Mouse (Mus musculus) liver, embryonic 15.5 days (tissue): ENCODE data around the gene Nup133. TPM values are rescaled to one million over a fixed set of nuclear protein-coding genes. Genes with fewer than 3 reads are reported as not detected.

ENCODE experiments used
- ATAC-seq: fragments of 200-750 bp; cut with Nextera tagmentation; 2 replicates; pipeline ENCODE4 v1.8.0; 2017; ENCODE audit warnings: moderate number of reproducible peaks, mild to moderate bottlenecking, moderate library complexity; ENCODE audit not compliant: insufficient read depth
- H3K27ac ChIP-seq: fragments of 300-500 bp; sonication (generic); replicated peaks from 2 replicates; pipeline ENCODE4 v1.5.1; 2015; ENCODE audit warnings: mild to moderate bottlenecking, inconsistent platforms
- H3K27me3 ChIP-seq: fragments of 300-500 bp; sonication (generic); 2 replicates; pipeline ENCODE4 v1.6.1; 2015; ENCODE audit warnings: mild to moderate bottlenecking, inconsistent platforms
- H3K36me3 ChIP-seq: fragments of 300-500 bp; sonication (generic); replicated peaks from 2 replicates; pipeline ENCODE4 v1.6.1; 2015; ENCODE audit warnings: moderate library complexity, mild to moderate bottlenecking, inconsistent platforms
- H3K4me1 ChIP-seq: fragments of 300-500 bp; sonication (generic); replicated peaks from 2 replicates; pipeline ENCODE4 v1.6.1; 2015; ENCODE audit warnings: inconsistent platforms
- H3K4me2 ChIP-seq: fragments of 300-500 bp; sonication (generic); 2 replicates; pipeline ENCODE4 v1.6.1; 2015; ENCODE audit warnings: moderate library complexity, mild to moderate bottlenecking, inconsistent platforms
- H3K4me3 ChIP-seq: fragments of 300-500 bp; sonication (generic); replicated peaks from 2 replicates; pipeline ENCODE4 v1.5.1; 2015; ENCODE audit warnings: mild to moderate bottlenecking, inconsistent platforms
- H3K9ac ChIP-seq: fragments of 300-500 bp; sonication (generic); 2 replicates; pipeline ENCODE4 v1.6.1; 2015; ENCODE audit warnings: moderate library complexity, mild to moderate bottlenecking, inconsistent platforms
- H3K9me3 ChIP-seq: fragments of 300-500 bp; sonication (generic); replicated peaks from 2 replicates; pipeline ENCODE4 v1.6.1; 2016; ENCODE audit warnings: inconsistent platforms
- WGBS: fragments of 180-500 bp; shearing (Covaris S2); methylation state at CpG from one replicate; pipeline ENCODE4 v1.1.7; 2015; ENCODE audit warnings: mixed read lengths; ENCODE audit not compliant: insufficient replicate concordance; 5-methylcytosine and 5-hydroxymethylcytosine counted together
- polyA plus RNA-seq: library from polyadenylated mRNA; unstranded; fragments of >200 nt; fragmentation: Nextera tagmentation; extraction: Ambion mirVana; gene quantifications from 2 replicates; pipeline ENCODE4 v1.2.1, GENCODE M21; 2015

Gene Nup133
- polyA plus RNA-seq, 1 experiment from 2014 or later: 19.2 TPM

DNA sequence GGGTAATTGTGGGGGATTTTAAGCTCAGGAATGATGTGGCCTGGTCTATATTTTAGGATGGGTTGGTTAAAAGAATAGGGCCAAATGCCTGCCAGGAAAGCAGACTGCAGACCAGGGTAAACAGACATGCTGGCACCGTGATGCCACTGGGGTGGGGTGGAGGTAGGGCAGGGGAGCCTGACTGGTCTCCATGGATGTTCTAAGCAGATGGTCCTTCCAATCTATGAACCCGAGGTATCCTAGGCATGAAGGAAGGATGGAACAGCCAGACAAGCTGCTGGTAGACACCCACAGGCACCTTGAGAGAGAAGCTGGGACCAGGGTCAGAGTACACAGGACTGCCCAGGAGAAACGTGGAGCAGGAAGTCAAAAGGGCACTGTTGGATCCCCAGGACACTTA, 101.5 kb downstream of the Nup133 start:
- H3K4me1 ChIP-seq: 0 out of 2 replicates have a peak, but pooled peaks cover 10% of the 10 kb centered on the region
- WGBS: 56% methylated on average over 3 of the region's 3 CpGs
- no peaks in the 10 kb centered on the region for H3K9me3 ChIP-seq
- no peak overlapping the region for H3K4me2 ChIP-seq
- no peak overlapping the region for H3K27ac ChIP-seq
- H3K4me3 ChIP-seq: no peak overlapping the region
- no peaks in the 10 kb centered on the region for H3K27me3 ChIP-seq
- peaks cover 21% of the 10 kb centered on the region for H3K36me3 ChIP-seq
- H3K9ac ChIP-seq: no peak overlapping the region
- ATAC-seq: no peak

Other genes with a start within 250 kb of the Nup133 start
- gene Rab4a, start 143.3 kb downstream of the Nup133 start, polyA plus RNA-seq: 28.8 and 33.1 TPM in 2 replicates
- 2.8 and 3.2 TPM in 2 replicates for gene Ccsap, start 89.1 kb downstream of the Nup133 start, polyA plus RNA-seq
- gene Acta1, start 54.5 kb downstream of the Nup133 start, polyA plus RNA-seq: 104 and 159 TPM in 2 replicates
- gene Abcb10, start 33.9 kb upstream of the Nup133 start, polyA plus RNA-seq: 148 and 165 TPM in 2 replicates
- gene Taf5l, start 72.1 kb upstream of the Nup133 start, polyA plus RNA-seq: 27.5 and 29.5 TPM in 2 replicates
- 2.4 and 2.5 TPM in 2 replicates for gene Urb2, start 72.2 kb upstream of the Nup133 start, polyA plus RNA-seq